Mouse (Mus musculus): Measurements from ENCODE around the gene Ccl7.

The Ccl7 gene

GRCm38 (mm10) chr11:82035356-82035755 lies 10.2 kb upstream of the Ccl7 start, which contains the start of gene Ccl2:
Gene Ccl2, plus strand, starts transcription at chr11:82035571.
- DNase-seq (ENCODE audit: low spot score) = no peak

- DNase-seq (ENCODE audit: low spot score) = no peak
Observed at GRCm38 (mm10) chr11:82035857-82036256, 9.7 kb upstream of the Ccl7 start.

- DNase-seq (ENCODE audit: low spot score) = no peak
Observed at GRCm38 (mm10) chr11:82038535-82038934, 7.0 kb upstream of the Ccl7 start, which contains the start of gene Gm17268. Gene Gm17268, minus strand, starts transcription at chr11:82038562.

- DNase-seq (ENCODE audit: low spot score) = no peak
Observed at GRCm38 (mm10) chr11:82039132-82039660, 6.3 kb upstream of the Ccl7 start.

GRCm38 (mm10) chr11:82041671-82042080 lies 3.8 kb upstream of the Ccl7 start:
- no peak for DNase-seq (ENCODE audit: low spot score)

GRCm38 (mm10) chr11:82047746-82048415 lies 2.4 kb downstream of the Ccl7 start:
- no peak for DNase-seq (ENCODE audit: low spot score)

- DNase-seq (ENCODE audit: low spot score) = no peak
Observed at GRCm38 (mm10) chr11:82053849-82054248, 8.3 kb downstream of the Ccl7 start.

- DNase-seq (ENCODE audit: low spot score) = no peak
Observed at GRCm38 (mm10) chr11:82057646-82058045, 12.1 kb downstream of the Ccl7 start, which contains the start of gene Ccl11. Gene Ccl11, plus strand, starts transcription at chr11:82057823.

GRCm38 (mm10) chr11:82062226-82062625 lies 16.7 kb downstream of the Ccl7 start:
- DNase-seq (ENCODE audit: low spot score) = no peak

- DNase-seq (ENCODE audit: low spot score) = no peak
Observed at GRCm38 (mm10) chr11:82063454-82063853, 17.9 kb downstream of the Ccl7 start.

GRCm38 (mm10) chr11:82066953-82067571 lies 21.6 kb downstream of the Ccl7 start:
- no peak for DNase-seq (ENCODE audit: low spot score)

GRCm38 (mm10) chr11:82071076-82071475 lies 25.6 kb downstream of the Ccl7 start:
- DNase-seq (ENCODE audit: low spot score) = no peak

GRCm38 (mm10) chr11:82072374-82072773 lies 26.9 kb downstream of the Ccl7 start:
- no peak for DNase-seq (ENCODE audit: low spot score)

GRCm38 (mm10) chr11:82072984-82073383 lies 27.5 kb downstream of the Ccl7 start:
- DNase-seq (ENCODE audit: low spot score) = no peak

GRCm38 (mm10) chr11:82073686-82074085 lies 28.2 kb downstream of the Ccl7 start:
- no peak for DNase-seq (ENCODE audit: low spot score)

GRCm38 (mm10) chr11:82077031-82077430 lies 31.5 kb downstream of the Ccl7 start:
- DNase-seq (ENCODE audit: low spot score) = no peak

GRCm38 (mm10) chr11:82078136-82078730 lies 32.7 kb downstream of the Ccl7 start:
- DNase-seq (ENCODE audit: low spot score) = no peak

- no peak for DNase-seq (ENCODE audit: low spot score)
Observed at GRCm38 (mm10) chr11:82080865-82081264, 35.4 kb downstream of the Ccl7 start.

GRCm38 (mm10) chr11:82084360-82084759 lies 38.8 kb downstream of the Ccl7 start:
- no peak for DNase-seq (ENCODE audit: low spot score)
